Mouse (Mus musculus): ENCODE measurements around the gene Ankub1. TPM values are rescaled to one million over a fixed set of nuclear protein-coding genes. Genes with fewer than 3 reads are reported as not detected.

Gene Ankub1
- not detected in 2 replicates for polyA plus RNA-seq (2012; rRNA removed)

- H3K36me3 ChIP-seq (ENCODE audit: control insufficient read depth, insufficient read depth, low read length): no peaks in the 10 kb centered on the region
- no peaks in the 10 kb centered on the region for H3K27me3 ChIP-seq (replicated peaks; ENCODE audit: control insufficient read depth, insufficient read depth, low read length)
- DNase-seq: no peak
- H3K4me3 ChIP-seq (ENCODE audit: insufficient read depth, low read depth, low read length): no peak within 1 kb of the TSS
- H3K27ac ChIP-seq (ENCODE audit: insufficient read depth, low read depth, low read length): no peak within 1 kb of the TSS
- no peak for TF ChIP-seq CTCF (conservative IDR thresholded peaks at IDR 0.05; ENCODE audit: insufficient read depth, insufficient read length, low read depth, low read length)
- no peak for TF ChIP-seq POLR2A (IDR thresholded peaks at IDR 0.05; ENCODE audit: low read depth, low read length)
- peaks cover 3% of the 10 kb centered on the region; the same call in 1 of the 2 replicates for H3K4me1 ChIP-seq (ENCODE audit: control insufficient read depth, insufficient read depth, low read length)
- WGBS: 69% methylated on average over 2 of the region's 2 CpGs
Observed at GRCm38 (mm10) chr3:57692719-57693118, at the start of gene Ankub1. Gene Ankub1 (minus strand): TSS chr3:57692799.

- Histone ChIP-seq H3K27ac (ENCODE audit: insufficient read depth, low read depth, low read length) (no peak overlapping the region), H3K27me3 (replicated peaks; ENCODE audit: control insufficient read depth, insufficient read depth, low read length) (no peaks in the 10 kb centered on the region), H3K36me3 (ENCODE audit: control insufficient read depth, insufficient read depth, low read length) (no peaks in the 10 kb centered on the region), H3K4me3 (ENCODE audit: insufficient read depth, low read depth, low read length) (no peak overlapping the region), H3K4me1 (ENCODE audit: control insufficient read depth, insufficient read depth, low read length) (peaks cover 3% of the 10 kb centered on the region; the same call in 1 of the 2 replicates)
- 82% methylated on average over 1 of the region's 1 CpGs for WGBS
- no peak for DNase-seq
- TF ChIP-seq CTCF (conservative IDR thresholded peaks at IDR 0.05; ENCODE audit: insufficient read depth, insufficient read length, low read depth, low read length): no peak
- no peak for TF ChIP-seq POLR2A (IDR thresholded peaks at IDR 0.05; ENCODE audit: low read depth, low read length)
Observed at GRCm38 (mm10) chr3:57739830-57740229, 47.2 kb upstream of the Ankub1 start.

- H3K4me1 ChIP-seq (ENCODE audit: control insufficient read depth, insufficient read depth, low read length): peaks cover 3% of the 10 kb centered on the region; the same call in 1 of the 2 replicates
- H3K27me3 ChIP-seq (replicated peaks; ENCODE audit: control insufficient read depth, insufficient read depth, low read length): no peaks in the 10 kb centered on the region
- DNase-seq: peak; percentile 4
- peak overlapping the region; percentile 77 for H3K27ac ChIP-seq (ENCODE audit: insufficient read depth, low read depth, low read length)
- under 1% methylated on average over 13 of the region's 13 CpGs for WGBS
- H3K4me3 ChIP-seq (ENCODE audit: insufficient read depth, low read depth, low read length): peak overlapping the region; percentile 72
- TF ChIP-seq CTCF (conservative IDR thresholded peaks at IDR 0.05; ENCODE audit: insufficient read depth, insufficient read length, low read depth, low read length): no peak
- TF ChIP-seq POLR2A (IDR thresholded peaks at IDR 0.05; ENCODE audit: low read depth, low read length): no peak
- no peaks in the 10 kb centered on the region for H3K36me3 ChIP-seq (ENCODE audit: control insufficient read depth, insufficient read depth, low read length)
Observed at GRCm38 (mm10) chr3:57736419-57737095, 44.0 kb upstream of the Ankub1 start.

- TF ChIP-seq CTCF (conservative IDR thresholded peaks at IDR 0.05; ENCODE audit: insufficient read depth, insufficient read length, low read depth, low read length): no peak
- peak; percentile 13 for TF ChIP-seq POLR2A (IDR thresholded peaks at IDR 0.05; ENCODE audit: low read depth, low read length)
Observed at GRCm38 (mm10) chr3:57735511-57736370, 43.1 kb upstream of the Ankub1 start, which contains the start of gene Rnf13. Gene Rnf13 (plus strand): TSS chr3:57736062.

GRCm38 (mm10) chr3:57732206-57732915 is 39.8 kb upstream of the Ankub1 start:
- no peaks in the 10 kb centered on the region for H3K36me3 ChIP-seq (ENCODE audit: control insufficient read depth, insufficient read depth, low read length)
- H3K4me1 ChIP-seq (ENCODE audit: control insufficient read depth, insufficient read depth, low read length): peaks cover 3% of the 10 kb centered on the region; the same call in 1 of the 2 replicates
- TF ChIP-seq POLR2A (IDR thresholded peaks at IDR 0.05; ENCODE audit: low read depth, low read length): no peak
- no peak for TF ChIP-seq CTCF (conservative IDR thresholded peaks at IDR 0.05; ENCODE audit: insufficient read depth, insufficient read length, low read depth, low read length)
- no peaks in the 10 kb centered on the region for H3K27me3 ChIP-seq (replicated peaks; ENCODE audit: control insufficient read depth, insufficient read depth, low read length)
- no peak for DNase-seq
- 93% methylated on average over 5 of the region's 5 CpGs for WGBS
- H3K4me3 ChIP-seq (ENCODE audit: insufficient read depth, low read depth, low read length): no peak overlapping the region
- no peak overlapping the region for H3K27ac ChIP-seq (ENCODE audit: insufficient read depth, low read depth, low read length)

More at GRCm38 (mm10) chr3:57735511-57736370, 43.1 kb upstream of the Ankub1 start, which contains the start of gene Rnf13:
- H3K36me3 ChIP-seq (ENCODE audit: control insufficient read depth, insufficient read depth, low read length): no peaks in the 10 kb centered on the region
- H3K4me1 ChIP-seq (ENCODE audit: control insufficient read depth, insufficient read depth, low read length): peaks cover 3% of the 10 kb centered on the region; the same call in 1 of the 2 replicates
- peak within 1 kb of the TSS; percentile 72 for H3K4me3 ChIP-seq (ENCODE audit: insufficient read depth, low read depth, low read length)
- DNase-seq: peak; percentile 99
- WGBS: under 1% methylated on average over 59 of the region's 59 CpGs
- peak within 1 kb of the TSS; percentile 97 for H3K27ac ChIP-seq (ENCODE audit: insufficient read depth, low read depth, low read length)
- H3K27me3 ChIP-seq (replicated peaks; ENCODE audit: control insufficient read depth, insufficient read depth, low read length): no peaks in the 10 kb centered on the region

DNA sequence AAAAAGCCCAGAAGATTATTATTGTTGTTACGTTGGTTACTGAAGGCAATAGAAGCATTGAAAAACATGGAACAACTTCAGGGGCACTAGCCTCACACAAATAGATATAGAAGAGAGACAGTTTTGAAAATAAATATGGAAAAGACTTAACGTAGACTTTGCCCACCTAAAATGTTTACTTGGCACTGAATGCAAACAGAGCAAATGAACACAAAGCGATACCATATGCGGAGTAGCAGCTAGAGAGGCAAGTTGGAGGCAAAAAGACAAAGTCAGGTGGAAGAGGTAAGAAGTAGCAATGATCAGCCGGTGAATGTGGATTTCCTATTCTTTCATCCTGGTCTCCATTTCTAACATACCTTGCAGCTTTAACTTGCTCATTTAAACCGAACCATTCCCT is 21.6 kb upstream of the Ankub1 start:
- H3K36me3 ChIP-seq (ENCODE audit: control insufficient read depth, insufficient read depth, low read length): no peaks in the 10 kb centered on the region
- no peaks in the 10 kb centered on the region for H3K4me1 ChIP-seq (ENCODE audit: control insufficient read depth, insufficient read depth, low read length)
- no peak overlapping the region for H3K27ac ChIP-seq (ENCODE audit: insufficient read depth, low read depth, low read length)
- no peaks in the 10 kb centered on the region; the same call in 1 of the 2 replicates for H3K27me3 ChIP-seq (replicated peaks; ENCODE audit: control insufficient read depth, insufficient read depth, low read length)
- WGBS: 93% methylated on average over 6 of the region's 6 CpGs
- no peak for DNase-seq
- no peak for TF ChIP-seq POLR2A (IDR thresholded peaks at IDR 0.05; ENCODE audit: low read depth, low read length)
- TF ChIP-seq CTCF (conservative IDR thresholded peaks at IDR 0.05; ENCODE audit: insufficient read depth, insufficient read length, low read depth, low read length): no peak
- no peak overlapping the region for H3K4me3 ChIP-seq (ENCODE audit: insufficient read depth, low read depth, low read length)

Data from kidney, adult 2 months (tissue).